Mouse (Mus musculus): ENCODE data around the gene D10Wsu102e. TPM values are rescaled to one million over a fixed set of nuclear protein-coding genes. Genes with fewer than 3 reads are reported as not detected.

The D10Wsu102e gene
- polyA plus RNA-seq, 1 experiment: 0.01 TPM

DNA sequence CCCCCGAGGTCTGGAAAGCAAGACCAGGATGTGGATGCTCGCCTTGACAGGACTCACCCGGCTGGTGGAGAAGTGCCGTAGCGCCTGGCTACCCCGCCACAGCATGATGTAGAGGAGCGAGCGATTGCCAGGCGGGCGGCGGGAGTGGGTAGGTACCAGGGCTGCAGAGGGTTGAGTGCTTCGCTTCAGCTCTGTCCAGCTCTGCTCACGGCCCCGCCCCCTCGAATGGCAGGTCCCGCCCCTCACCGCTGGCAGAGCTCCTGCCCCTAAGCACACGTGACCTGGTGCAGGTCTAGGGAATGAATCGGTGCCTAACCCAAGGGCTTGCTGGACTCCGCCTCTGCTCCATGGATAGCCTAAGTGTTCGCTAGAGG lies 173.9 kb downstream of the D10Wsu102e start, which contains the start of gene Aldh1l2:
TSS of gene Aldh1l2 (minus strand) at position 231 of the 374 bp plus-strand sequence.
- H3K27me3 ChIP-seq (ENCODE audit: control insufficient read depth): peaks cover 45% of the 10 kb centered on the region
- H3K4me1 ChIP-seq (ENCODE audit: control insufficient read depth): peaks cover 6% of the 10 kb centered on the region; the same call in 1 of the 2 replicates
- H3K4me3 ChIP-seq (replicated peaks): peak within 1 kb of the TSS; percentile 32
- H3K9me3 ChIP-seq (ENCODE audit: control insufficient read depth, low read length): no peaks in the 10 kb centered on the region; the same call in 1 of the 2 replicates
- TF ChIP-seq GATA1 (IDR thresholded peaks at IDR 0.05; ENCODE audit: low read length): no peak
- no peak for TF ChIP-seq TAL1 (IDR thresholded peaks at IDR 0.05; ENCODE audit: low read length)
- no peaks in the 10 kb centered on the region for H3K36me3 ChIP-seq (ENCODE audit: control insufficient read depth)

DNA sequence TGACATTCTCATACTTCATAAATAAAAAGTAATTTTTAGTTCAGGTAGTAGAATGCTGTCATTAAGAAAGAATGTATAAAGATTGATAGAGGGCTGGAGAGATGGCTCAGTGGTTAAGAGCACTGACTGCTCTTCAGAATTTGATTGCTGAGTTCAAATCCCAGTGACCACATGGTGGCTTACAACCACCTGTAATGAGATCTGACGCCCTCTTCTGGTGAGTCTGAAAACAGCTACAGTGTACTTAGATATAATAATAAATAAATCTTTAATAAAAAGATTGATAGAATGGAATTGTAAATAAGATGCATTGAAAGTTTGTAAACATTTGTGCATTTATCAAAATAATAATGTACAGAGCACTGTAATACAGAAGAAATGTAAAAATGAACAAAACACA lies 176.4 kb downstream of the D10Wsu102e start:
- Histone ChIP-seq H3K27me3 (ENCODE audit: control insufficient read depth) (peaks cover 45% of the 10 kb centered on the region), H3K9me3 (ENCODE audit: control insufficient read depth, low read length) (peaks cover 2% of the 10 kb centered on the region; the same call in 1 of the 2 replicates), H3K4me3 (replicated peaks) (no peak overlapping the region), H3K4me1 (ENCODE audit: control insufficient read depth) (peaks cover 6% of the 10 kb centered on the region; the same call in 1 of the 2 replicates), H3K36me3 (ENCODE audit: control insufficient read depth) (no peaks in the 10 kb centered on the region)
- no peak for TF ChIP-seq TAL1 (IDR thresholded peaks at IDR 0.05; ENCODE audit: low read length)
- TF ChIP-seq GATA1 (IDR thresholded peaks at IDR 0.05; ENCODE audit: low read length): no peak

Other genes starting within 250 kb of the D10Wsu102e start
- not detected in 2 replicates for gene Slc41a2, start 22.3 kb upstream of the D10Wsu102e start, polyA plus RNA-seq (2012)
- gene Aldh1l2, start 173.9 kb downstream of the D10Wsu102e start, polyA plus RNA-seq (2012): not detected in 2 replicates
- not detected in 2 replicates for gene Washc4, start 183.5 kb downstream of the D10Wsu102e start, polyA plus RNA-seq (2012)